Mouse (Mus musculus) forebrain, embryonic 10.5 days (tissue): ENCODE results near the gene Gm7073. TPM values are rescaled to one million over a fixed set of nuclear protein-coding genes. Genes with fewer than 3 reads are reported as not detected.

ENCODE experiments used
- DNase-seq: peaks from one replicate; pipeline ENCODE4 v3.0.0-alpha.2; 2017; ENCODE audit warnings: low spot score; ENCODE audit errors: extremely low spot score
- H3K27ac ChIP-seq: fragments of 300-500 bp; sonication (generic); 2 replicates; pipeline ENCODE4 v1.5.1; 2016; ENCODE audit warnings: mild to moderate bottlenecking
- H3K27me3 ChIP-seq: fragments of 300-500 bp; sonication (generic); 2 replicates; pipeline ENCODE4 v1.6.1; 2016; ENCODE audit warnings: mild to moderate bottlenecking; ENCODE audit not compliant: poor library complexity, severe bottlenecking
- H3K36me3 ChIP-seq: fragments of 300-500 bp; sonication (generic); replicated peaks from 2 replicates; pipeline ENCODE4 v1.6.1; 2016; ENCODE audit warnings: mild to moderate bottlenecking, moderate library complexity
- H3K4me1 ChIP-seq: fragments of 300-500 bp; sonication (generic); 2 replicates; pipeline ENCODE4 v1.6.1; 2016
- H3K4me3 ChIP-seq: fragments of 300-500 bp; sonication (generic); 2 replicates; pipeline ENCODE4 v1.5.1; 2016; ENCODE audit warnings: mild to moderate bottlenecking, moderate library complexity
- H3K9me3 ChIP-seq: fragments of 300-500 bp; sonication (generic); 2 replicates; pipeline ENCODE4 v1.6.1; 2016; ENCODE audit warnings: mild to moderate bottlenecking, moderate library complexity
- WGBS: fragments of 180-500 bp; shearing (Covaris S2); methylation state at CpG from one replicate; pipeline ENCODE4 v1.1.7; 2016; 5-methylcytosine and 5-hydroxymethylcytosine counted together
- polyA plus RNA-seq: library from polyadenylated mRNA; unstranded; fragments of >200 nt; fragmentation: Nextera tagmentation; extraction: Ambion mirVana; gene quantifications from 2 replicates; pipeline ENCODE4 v1.2.1, GENCODE M21; 2016

Gm7073 gene
- not detected in 2 replicates for polyA plus RNA-seq

DNA sequence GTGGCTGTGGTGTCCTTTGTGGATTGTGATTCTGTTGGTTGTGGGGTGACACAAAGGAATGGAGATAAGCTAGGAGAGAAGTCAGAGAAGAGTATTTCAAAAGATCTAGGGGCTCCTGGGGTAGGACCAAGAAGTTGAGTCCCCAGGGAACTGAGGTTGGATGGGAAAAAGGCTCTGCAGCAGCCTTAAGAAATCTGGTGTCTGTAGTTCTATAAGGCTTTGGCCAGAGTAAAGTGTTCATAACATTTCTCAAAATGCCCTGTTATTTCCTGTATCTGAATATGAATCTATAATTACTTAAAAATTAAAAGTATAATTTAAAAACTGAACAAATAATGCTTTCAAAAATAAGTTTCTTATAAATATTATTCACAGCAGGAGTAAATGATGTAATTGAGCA, at the start of gene Gm7073:
Gene Gm7073, minus strand, starts transcription at position 101 of the 400 bp plus-strand sequence.
- H3K27me3 ChIP-seq: no peaks in the 10 kb centered on the region
- H3K36me3 ChIP-seq: no peaks in the 10 kb centered on the region
- peaks cover 5% of the 10 kb centered on the region for H3K4me1 ChIP-seq
- DNase-seq: no peak
- H3K4me3 ChIP-seq: no peak within 1 kb of the TSS
- H3K9me3 ChIP-seq: no peaks in the 10 kb centered on the region
- H3K27ac ChIP-seq: no peak within 1 kb of the TSS

DNA sequence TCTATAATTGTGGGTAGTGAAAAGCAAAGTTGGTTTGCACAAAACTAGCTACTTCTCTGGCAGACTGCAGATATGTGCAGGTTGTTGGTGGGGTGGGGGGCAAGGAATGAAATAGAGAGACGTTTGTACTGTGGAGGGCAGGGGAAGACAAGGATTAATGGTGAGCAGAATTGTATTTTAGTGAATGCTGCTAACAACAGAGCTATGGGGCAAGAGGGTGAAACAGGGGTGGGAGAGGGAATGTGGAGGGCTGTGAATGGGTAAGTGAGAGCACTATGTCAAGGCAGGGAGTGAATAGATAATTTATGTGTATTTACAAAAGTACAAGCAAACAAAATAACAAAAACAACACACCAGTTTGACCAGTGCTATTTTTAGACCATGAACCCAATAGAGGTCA, 31.5 kb upstream of the Gm7073 start:
- 4% methylated on average over 1 of the region's 1 CpGs for WGBS
- Histone ChIP-seq H3K27ac (0 out of 2 replicates have a peak overlapping the region, but pooled peaks have one; percentile 48), H3K4me1 (peaks cover 30% of the 10 kb centered on the region), H3K27me3 (no peaks in the 10 kb centered on the region), H3K36me3 (no peaks in the 10 kb centered on the region), H3K9me3 (no peaks in the 10 kb centered on the region), H3K4me3 (no peak overlapping the region)
- no peak for DNase-seq

DNA sequence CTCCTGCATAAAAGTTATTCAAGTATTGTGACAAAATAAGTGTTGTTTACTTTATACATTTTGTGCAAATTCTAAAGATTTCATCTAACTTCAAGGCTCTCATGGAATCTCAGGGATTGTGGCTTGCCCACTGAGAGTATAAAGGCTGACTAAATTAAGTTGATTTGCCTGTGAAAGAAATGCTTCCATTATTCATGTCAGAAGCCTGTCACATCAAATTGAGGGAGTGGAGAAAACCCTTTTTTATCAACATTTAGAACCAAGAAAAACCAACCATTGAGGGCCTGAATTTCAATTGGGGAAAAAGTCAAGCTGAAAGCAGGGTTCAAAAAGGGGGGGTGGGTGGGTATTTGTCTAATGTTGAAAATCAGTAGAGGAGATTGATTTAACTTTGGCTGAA, 30.0 kb upstream of the Gm7073 start:
- Histone ChIP-seq H3K27ac (no peak overlapping the region), H3K4me1 (peaks cover 30% of the 10 kb centered on the region), H3K9me3 (no peaks in the 10 kb centered on the region), H3K36me3 (no peaks in the 10 kb centered on the region), H3K4me3 (no peak overlapping the region), H3K27me3 (no peaks in the 10 kb centered on the region)
- DNase-seq: no peak

DNA sequence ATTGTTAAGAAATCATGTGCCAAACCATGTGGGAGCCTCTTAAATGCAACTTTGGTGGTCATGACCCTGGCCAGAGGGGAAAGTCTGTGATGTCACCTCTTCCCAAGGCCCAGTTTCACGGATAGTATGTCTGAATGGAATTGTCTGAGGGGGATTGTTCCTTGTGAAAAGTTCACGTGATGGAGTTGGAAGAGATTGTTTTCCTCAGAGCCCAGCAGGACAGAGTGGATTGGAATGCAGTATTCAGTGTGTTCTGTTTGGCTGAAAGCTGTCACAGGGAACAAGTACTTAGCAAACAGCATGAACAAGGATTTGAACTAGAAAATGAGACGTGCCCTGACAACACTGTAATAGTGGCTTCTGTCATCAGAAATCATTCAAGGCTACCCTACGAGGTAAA, 16.2 kb upstream of the Gm7073 start:
- DNase-seq: no peak
- Histone ChIP-seq H3K27ac (0 out of 2 replicates have a peak overlapping the region, but pooled peaks have one; percentile 15), H3K27me3 (no peaks in the 10 kb centered on the region), H3K4me1 (peaks cover 20% of the 10 kb centered on the region), H3K4me3 (no peak overlapping the region), H3K36me3 (no peaks in the 10 kb centered on the region), H3K9me3 (peaks cover 11% of the 10 kb centered on the region; the same call in 1 of the 2 replicates)
- 36% methylated on average over 4 of the region's 4 CpGs for WGBS

DNA sequence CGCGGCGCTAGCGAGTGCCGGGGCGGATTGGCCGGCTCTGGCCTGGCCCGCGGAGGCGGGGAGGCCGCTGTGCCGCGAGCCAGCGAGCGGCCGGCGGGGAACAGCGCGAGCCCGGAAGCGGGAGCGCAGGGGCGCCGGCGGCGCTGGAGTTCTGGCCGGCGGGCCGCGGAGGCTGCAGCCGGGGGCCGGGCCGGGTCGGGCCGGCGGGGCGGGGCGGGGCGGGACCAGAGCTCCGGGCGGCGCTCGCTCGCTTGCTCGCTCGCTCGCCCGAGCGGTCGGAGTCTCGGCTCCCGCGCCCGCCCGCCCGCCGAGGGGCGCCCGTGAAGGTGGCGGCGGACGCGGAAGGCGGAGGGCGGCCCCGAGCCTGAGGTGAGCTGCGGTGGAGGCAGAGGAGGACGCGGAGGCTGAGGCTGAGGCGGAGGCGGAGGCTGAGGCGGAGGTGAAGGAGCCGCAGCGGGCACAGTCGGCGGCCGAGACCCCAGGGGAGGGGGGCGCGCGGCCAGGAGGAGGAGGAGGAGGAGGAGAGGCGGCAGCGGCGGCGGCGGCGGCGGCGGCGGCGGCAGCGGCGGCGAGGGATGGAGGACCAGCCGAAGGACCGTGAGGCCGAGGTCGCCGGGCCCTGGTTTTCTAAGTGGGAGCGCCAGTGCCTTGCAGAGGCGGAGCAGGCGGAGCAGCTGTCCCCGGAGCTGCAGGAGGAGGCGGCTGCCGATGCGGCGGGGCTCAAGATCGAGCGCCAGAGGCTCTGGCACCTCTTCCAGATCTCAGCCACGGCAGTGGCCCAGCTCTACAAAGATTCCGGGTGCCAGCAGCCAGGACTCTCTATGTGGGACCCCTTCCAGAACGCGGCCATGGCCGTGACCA, 8.6 kb upstream of the Gm7073 start:
- peaks cover 2% of the 10 kb centered on the region; the same call in 1 of the 2 replicates for H3K36me3 ChIP-seq
- peak overlapping the region; percentile 62 for H3K4me3 ChIP-seq
- peaks cover 15% of the 10 kb centered on the region; the same call in 1 of the 2 replicates for H3K9me3 ChIP-seq
- H3K4me1 ChIP-seq: peaks cover 24% of the 10 kb centered on the region
- 32% methylated on average over 83 of the region's 113 CpGs for WGBS
- peak overlapping the region; percentile 95 for H3K27ac ChIP-seq
- peak; percentile 54 for DNase-seq
- H3K27me3 ChIP-seq: peaks cover 8% of the 10 kb centered on the region

DNA sequence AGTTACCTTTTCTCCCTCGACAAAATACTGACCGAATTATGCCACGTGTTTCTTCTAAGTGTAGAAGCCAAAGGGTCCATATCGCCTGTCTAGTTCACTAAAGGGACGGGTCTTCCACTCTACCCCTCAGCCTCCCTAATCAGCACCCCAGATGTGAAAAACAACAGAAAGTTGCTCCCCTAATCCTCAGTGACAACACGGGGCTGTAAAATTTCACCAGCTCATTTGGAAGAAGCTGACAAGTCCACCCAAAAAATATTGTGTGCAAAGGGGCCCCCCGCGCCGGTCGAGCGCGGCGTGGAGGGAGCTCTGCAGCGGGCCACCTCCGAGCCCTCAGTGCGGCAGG, 8.0 kb upstream of the Gm7073 start:
- peak overlapping the region; percentile 95 for H3K27ac ChIP-seq
- WGBS: 16% methylated on average over 16 of the region's 16 CpGs
- H3K36me3 ChIP-seq: peaks cover 2% of the 10 kb centered on the region; the same call in 1 of the 2 replicates
- peak; percentile 37 for DNase-seq
- peaks cover 14% of the 10 kb centered on the region; the same call in 1 of the 2 replicates for H3K9me3 ChIP-seq
- H3K4me3 ChIP-seq: peak overlapping the region; percentile 62
- peaks cover 24% of the 10 kb centered on the region for H3K4me1 ChIP-seq
- peaks cover 8% of the 10 kb centered on the region for H3K27me3 ChIP-seq

DNA sequence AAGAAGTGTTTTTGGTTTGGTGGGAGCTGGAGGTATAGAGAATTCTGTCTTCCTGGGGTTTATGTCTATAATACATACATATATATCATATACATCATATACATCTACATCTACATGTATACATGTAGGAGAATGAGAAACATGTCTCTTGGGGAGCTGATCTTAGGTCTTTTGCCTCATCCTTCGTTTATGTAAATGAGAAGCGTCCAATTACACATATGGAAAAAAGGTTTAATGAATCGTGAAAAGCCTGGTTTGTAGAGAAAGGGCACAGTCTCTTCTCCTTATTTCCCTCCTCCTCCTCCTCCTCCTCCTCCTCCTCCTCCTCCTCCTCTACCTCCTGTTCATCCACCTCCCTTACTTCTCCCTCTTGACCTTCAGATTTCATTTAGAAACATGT, 6.9 kb upstream of the Gm7073 start:
- peaks cover 2% of the 10 kb centered on the region; the same call in 1 of the 2 replicates for H3K36me3 ChIP-seq
- DNase-seq: no peak
- H3K4me1 ChIP-seq: peaks cover 24% of the 10 kb centered on the region
- H3K27me3 ChIP-seq: peaks cover 8% of the 10 kb centered on the region
- H3K9me3 ChIP-seq: peaks cover 8% of the 10 kb centered on the region; the same call in 1 of the 2 replicates
- peak overlapping the region; percentile 67; the same call in 1 of the 2 replicates for H3K27ac ChIP-seq
- 23% methylated on average over 3 of the region's 3 CpGs for WGBS
- H3K4me3 ChIP-seq: no peak overlapping the region

DNA sequence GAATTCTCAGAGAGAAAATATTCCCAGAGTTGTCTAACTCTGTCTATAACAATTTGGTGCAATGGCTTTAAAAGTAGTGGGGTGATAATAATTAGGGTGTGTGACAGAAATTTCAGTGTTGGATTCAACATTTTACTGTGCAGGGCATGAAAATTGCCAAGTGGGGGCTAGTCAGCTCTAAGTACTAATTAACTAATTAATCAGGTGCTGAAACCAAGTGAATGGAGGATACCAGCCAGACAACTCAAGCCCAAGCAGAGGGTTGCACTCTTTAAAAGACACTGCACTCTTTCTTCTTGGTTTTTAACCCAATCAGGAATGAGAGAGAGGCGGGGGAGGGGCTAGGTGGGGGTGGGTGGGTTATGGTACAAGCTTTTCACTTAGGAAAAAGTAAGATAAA, 6.4 kb upstream of the Gm7073 start:
- Histone ChIP-seq H3K27me3 (peaks cover 8% of the 10 kb centered on the region), H3K4me1 (peaks cover 24% of the 10 kb centered on the region), H3K27ac (peak overlapping the region; percentile 67; the same call in 1 of the 2 replicates), H3K36me3 (peaks cover 2% of the 10 kb centered on the region; the same call in 1 of the 2 replicates), H3K4me3 (no peak overlapping the region), H3K9me3 (peaks cover 6% of the 10 kb centered on the region; the same call in 1 of the 2 replicates)
- no peak for DNase-seq
- 15% methylated on average over 1 of the region's 1 CpGs for WGBS

DNA sequence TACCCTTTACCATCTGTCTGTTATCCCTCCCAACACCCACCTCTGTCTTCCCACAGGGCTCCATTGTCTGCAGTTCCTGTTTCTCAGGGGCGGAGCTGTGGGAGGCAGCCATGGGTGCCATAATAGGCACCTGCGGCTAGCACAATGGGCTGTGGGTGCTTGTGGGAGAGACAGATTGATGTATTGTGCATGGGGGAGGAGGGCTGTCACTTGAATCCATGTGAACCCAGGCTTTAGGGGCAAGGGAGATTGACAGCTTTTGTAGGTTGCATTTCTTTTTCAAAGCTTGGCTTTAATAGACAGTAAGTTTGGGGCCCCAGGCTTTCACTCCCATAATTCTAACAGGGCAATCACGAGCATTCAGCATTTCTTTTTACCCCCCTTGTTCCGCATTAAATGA, 5.0 kb upstream of the Gm7073 start:
- 39% methylated on average over 4 of the region's 4 CpGs for WGBS
- DNase-seq: no peak

DNA sequence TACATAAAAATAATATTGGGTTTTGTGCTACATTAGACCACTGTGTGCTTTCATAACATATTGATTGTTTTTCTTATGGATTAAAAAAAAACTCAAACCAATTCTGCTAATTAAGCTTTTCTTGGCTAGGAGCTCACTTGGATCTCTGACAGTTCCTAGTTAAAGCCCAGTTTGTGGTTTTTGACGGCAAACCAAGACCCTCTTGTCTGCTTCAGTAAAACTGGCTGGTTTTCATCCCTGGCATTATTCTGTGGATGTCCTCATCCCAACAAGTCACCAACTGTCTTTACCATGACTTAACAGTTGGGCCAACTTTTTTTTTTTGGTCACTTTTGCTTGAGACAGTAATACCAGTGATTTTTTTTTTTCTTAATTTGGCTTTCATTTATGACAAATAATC, 3.9 kb upstream of the Gm7073 start:
- 40% methylated on average over 1 of the region's 1 CpGs for WGBS
- Histone ChIP-seq H3K9me3 (no peaks in the 10 kb centered on the region), H3K4me1 (peaks cover 17% of the 10 kb centered on the region), H3K27me3 (no peaks in the 10 kb centered on the region), H3K36me3 (no peaks in the 10 kb centered on the region), H3K27ac (no peak overlapping the region), H3K4me3 (no peak overlapping the region)
- no peak for DNase-seq

More for the DNA sequence above, 5.0 kb upstream of the Gm7073 start:
- Histone ChIP-seq H3K9me3 (no peaks in the 10 kb centered on the region), H3K4me3 (no peak overlapping the region), H3K27me3 (peaks cover 8% of the 10 kb centered on the region), H3K4me1 (peaks cover 24% of the 10 kb centered on the region), H3K36me3 (no peaks in the 10 kb centered on the region), H3K27ac (peak overlapping the region; percentile 60; the same call in 1 of the 2 replicates)

DNA sequence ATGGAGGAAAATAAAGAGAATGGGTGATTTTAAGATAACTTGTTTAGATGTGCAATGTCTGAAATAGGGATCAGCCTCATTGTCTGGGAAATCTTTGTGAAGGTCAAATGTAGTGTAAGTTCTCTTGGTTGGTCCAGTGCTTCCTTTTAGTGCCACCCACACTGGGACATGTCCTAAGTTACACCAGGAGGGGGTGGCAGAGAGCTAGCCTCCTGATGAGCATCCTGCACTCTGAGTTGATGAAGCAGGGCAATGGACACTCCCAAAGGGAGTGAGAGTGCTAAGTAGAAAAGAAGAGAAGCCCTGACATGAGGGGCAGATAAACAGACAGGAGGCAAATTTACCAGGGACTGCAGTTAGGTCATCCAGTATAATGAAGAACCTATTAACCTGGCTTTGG, 35.1 kb downstream of the Gm7073 start:
- Histone ChIP-seq H3K4me1 (no peaks in the 10 kb centered on the region), H3K36me3 (no peaks in the 10 kb centered on the region), H3K27ac (no peak overlapping the region), H3K4me3 (no peak overlapping the region), H3K27me3 (no peaks in the 10 kb centered on the region), H3K9me3 (no peaks in the 10 kb centered on the region)
- peak; percentile 45 for DNase-seq

DNA sequence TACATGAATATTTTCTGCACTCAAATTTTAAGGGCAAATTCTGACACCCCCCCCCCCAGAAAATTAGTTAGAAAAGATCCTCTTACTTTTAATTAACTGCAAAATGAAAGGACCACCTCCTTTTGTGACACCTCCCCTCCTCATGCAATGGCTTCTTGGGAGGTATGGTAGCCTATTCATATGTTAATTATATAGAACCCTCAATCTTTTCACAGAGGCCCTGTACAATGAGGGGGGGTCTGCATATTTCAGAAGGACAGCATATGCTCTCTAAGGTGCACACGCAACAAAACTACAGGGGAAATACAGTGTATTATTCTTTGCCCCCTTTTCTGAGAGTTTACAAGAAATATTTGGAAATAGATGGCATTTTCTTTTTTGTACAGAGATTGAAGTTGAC, 41.3 kb downstream of the Gm7073 start:
- 49% methylated on average over 1 of the region's 1 CpGs for WGBS
- no peaks in the 10 kb centered on the region for H3K9me3 ChIP-seq

DNA sequence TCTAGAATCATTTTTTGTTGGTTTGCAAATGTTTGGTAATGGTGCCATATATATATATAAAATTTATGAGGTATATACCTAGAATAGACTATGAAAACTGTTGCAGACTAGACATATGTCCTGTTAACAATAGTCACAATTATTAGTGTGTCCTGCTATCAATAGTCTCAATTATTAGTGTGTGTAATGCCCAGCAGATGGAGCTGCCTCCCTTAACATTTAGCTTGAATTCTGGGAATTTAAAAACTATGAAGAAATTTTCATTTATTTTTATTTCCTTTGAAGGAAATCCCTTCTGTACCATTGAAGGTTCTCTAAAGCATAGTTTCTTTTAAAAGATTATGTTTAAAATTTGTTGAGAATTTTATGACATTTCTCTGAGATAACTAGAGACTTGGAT, 43.7 kb downstream of the Gm7073 start:
- DNase-seq: no peak
- Histone ChIP-seq H3K27ac (no peak overlapping the region), H3K27me3 (no peaks in the 10 kb centered on the region), H3K4me3 (no peak overlapping the region), H3K36me3 (no peaks in the 10 kb centered on the region), H3K4me1 (peaks cover 7% of the 10 kb centered on the region; the same call in 1 of the 2 replicates), H3K9me3 (no peaks in the 10 kb centered on the region)

More for the DNA sequence above, 41.3 kb downstream of the Gm7073 start:
- DNase-seq: no peak
- Histone ChIP-seq H3K36me3 (no peaks in the 10 kb centered on the region), H3K27me3 (no peaks in the 10 kb centered on the region), H3K27ac (no peak overlapping the region), H3K4me1 (peaks cover 7% of the 10 kb centered on the region; the same call in 1 of the 2 replicates), H3K4me3 (no peak overlapping the region)
